Mouse (Mus musculus) right cerebral cortex, adult 18-20 months (tissue): Measurements from ENCODE around the gene Prmt2.

Experiments used
- DNase-seq: peaks from one replicate; pipeline ENCODE4 v3.0.0; 2022; ENCODE audit warnings: mixed read lengths

Gene Prmt2

DNA sequence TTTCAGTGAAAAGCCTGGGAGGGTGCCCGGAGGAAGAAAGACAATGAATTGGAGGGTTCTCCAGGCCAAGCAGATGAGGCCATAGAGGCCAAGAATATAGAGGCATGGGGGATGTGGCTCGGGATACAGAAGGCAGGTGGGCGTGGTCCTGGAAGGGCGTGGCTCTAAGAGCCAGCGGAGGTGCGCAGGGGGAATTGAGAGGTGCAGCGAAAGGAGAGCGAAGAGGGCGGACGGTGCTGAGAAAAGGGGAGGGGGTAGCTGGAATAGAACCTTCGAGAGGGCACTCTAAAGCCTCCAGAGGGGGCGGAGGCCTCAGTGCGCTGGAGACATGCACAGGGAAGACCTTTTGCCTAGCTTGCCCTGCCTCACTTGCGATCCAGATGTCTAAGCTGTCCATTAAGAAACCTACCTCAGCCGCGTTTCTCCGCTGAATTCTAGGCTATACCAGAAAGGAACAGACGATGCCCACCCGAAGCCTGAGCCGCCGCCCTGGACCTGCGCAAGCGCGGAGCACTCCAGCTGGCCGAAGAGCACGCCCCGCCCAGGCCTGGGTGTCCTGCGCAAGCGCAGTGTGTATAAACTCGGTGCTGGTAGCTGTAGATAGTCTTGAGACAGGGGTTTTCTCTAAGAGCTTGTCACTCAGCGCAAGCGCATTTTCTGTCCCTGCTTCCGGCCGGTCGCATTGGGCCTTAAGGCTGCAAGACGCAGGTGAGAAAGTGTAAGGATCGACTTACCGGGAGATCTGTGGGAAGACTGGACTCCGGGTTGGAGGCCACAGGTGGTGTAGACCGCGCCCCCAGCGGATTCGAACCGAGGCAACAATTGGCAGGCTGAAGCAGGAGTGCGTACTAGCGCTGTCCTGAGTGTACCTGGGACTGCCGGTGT, at the start of gene Prmt2:
Gene Prmt2 (minus strand): TSS at position 525 of the 885 bp plus-strand sequence.
- peak; percentile 93 for DNase-seq

DNA sequence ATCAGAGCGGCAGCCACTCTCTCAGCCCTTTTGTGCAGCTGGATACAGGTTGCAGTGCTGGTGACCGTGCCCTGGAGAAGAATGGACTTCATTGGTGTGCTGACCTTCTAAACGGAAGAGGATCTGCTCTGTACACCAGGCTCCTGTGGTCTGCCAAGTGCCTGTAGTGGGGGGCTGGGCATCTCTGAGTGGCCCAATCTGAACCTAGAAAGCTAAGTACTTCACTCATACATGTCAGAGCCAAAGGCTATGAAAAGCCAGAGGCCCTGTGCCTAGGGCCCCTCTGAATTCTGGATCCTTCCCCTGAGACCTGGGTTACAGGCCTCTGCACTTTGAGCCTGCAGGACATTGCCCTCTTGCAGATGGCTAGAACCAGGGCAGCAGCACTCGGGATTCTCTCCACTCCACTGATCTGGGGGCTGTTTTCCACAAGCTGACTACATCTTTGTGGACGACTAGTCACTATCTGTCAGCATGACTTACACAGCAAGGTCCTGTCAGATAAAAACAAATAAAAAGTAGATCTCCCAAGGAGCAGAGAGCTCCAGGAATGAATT, 41.0 kb upstream of the Prmt2 start:
- no peak for DNase-seq

DNA sequence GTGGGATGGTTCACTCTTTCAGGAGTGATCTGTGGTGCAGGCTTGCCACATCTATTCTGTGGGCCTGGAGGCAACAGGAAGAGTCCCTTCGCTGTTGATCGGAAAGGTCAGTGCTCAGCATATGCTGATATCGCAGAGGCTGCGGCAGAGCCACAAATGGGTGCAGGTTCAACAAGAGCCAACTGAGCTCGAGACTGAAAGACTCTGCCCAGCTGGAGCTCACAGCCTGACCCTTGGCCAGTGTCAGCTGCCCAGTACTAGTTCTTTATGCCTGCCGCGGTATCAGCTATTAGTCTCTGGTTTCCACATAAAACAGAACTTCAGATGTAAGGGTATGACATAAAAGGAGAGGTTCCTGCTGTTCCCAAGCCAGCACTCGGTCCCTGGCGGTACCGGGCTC, 37.6 kb upstream of the Prmt2 start:
- no peak for DNase-seq

DNA sequence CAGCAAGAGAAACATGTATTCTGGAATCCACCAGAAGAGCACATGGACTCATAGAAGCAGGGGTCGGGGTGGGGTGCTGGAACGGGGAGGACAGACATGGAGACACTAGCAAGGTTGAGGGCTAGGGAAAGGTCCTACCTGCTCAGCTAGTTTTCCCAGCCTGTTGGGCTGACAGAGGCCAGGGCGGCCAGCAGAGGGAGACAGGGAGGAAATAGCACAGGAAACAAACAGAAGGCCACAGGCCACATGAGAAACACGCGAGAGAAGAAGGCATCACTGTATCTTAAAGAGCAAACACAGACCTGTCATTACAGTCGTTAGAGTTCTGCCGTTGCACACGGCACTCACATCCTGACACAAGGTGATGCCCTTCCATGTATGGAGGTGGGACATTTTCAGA, 33.6 kb upstream of the Prmt2 start:
- peak; percentile 40 for DNase-seq

DNA sequence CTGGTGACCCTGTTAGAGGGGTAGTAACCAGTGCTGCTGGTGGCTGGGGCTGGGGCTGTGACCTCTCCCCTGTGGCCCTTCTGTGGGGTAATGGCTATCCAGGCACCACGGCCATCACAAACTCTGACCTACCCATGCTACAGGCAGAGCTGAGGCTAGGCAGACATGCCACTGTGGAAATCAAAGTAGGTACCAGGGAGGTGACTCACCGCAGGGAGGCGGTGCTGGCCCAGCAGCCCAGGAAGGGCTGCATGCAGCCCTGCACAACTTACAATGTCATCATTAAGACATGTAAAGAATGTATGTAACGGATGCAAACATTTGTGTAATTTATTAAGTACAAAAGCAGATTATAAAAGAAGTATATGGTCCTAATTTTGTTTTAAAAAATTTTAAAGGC, 24.8 kb upstream of the Prmt2 start:
- no peak for DNase-seq

DNA sequence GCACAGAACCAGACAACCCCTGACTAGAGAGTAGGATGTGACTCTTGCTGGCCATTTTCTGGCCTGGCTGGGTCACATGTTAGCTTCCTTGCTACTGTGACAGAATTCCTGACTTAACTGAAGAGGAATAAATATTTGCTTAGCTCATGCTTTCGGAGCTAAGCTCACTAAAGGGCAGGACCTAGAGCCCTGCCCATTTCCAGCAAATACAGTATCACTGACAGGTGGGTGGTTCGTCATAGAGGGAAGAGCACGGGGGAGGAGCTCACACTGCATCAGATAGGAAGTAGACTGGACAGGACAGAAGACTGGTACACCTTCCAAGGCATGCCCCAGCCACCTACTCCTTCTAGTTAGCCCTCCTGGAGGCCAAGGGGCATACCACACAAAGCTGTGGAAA, 23.8 kb upstream of the Prmt2 start:
- DNase-seq: no peak

- DNase-seq: peak; percentile 44
Measured at GRCm38 (mm10) chr10:76260358-76261059, 22.8 kb upstream of the Prmt2 start.

DNA sequence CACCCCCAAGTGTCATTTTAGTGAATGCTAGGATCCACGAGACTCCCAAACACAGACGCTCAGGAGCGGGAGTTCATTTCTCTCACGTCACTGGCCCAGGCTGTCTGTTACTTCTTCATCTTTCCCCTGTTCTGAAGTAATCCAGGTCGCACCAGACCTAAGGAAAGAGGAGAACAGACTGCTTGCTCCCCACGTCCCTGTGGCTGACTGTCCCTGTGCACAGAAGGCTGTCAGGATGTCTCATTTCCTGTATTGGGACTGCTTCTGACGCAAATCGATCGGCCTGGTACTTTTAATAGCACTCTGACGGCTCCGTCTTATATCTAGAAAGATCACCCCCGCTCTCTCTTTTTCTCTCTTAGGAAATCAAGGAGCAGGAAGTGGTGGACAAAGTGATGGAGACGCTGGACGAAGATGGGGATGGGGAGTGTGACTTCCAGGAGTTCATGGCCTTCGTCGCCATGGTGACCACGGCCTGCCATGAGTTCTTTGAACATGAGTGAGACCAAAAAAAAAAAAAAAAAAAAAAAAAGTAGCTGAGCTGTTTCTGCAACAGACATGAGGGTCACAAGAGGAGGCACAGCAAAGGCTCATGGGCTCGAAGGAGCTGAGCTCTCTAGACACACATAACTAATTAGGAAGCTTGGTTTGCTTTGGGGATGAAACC, 22.0 kb upstream of the Prmt2 start:
- peak; percentile 37 for DNase-seq

GRCm38 (mm10) chr10:76257719-76258390, 20.2 kb upstream of the Prmt2 start:
- DNase-seq: no peak

- no peak for DNase-seq
Measured at GRCm38 (mm10) chr10:76257231-76257630, 19.6 kb upstream of the Prmt2 start.

DNA sequence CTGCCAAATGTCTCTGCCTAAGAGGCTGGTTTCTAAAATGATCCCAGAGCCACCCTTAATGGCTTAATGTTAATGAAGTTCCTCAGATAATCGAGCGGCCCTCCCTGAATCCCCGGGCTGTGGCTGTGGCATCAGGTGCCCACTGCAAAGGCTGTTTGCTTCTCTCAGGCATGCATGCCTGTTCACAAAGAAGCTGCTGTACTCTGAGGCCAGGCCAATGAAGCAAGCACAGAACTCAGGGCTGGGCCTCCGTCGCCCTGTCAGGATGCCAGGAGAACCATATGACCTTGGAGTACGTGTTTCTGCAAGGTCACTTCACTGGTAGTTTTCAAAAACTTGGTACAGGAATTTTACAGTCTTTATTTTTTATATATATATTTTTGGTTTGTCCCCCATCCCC, 18.0 kb upstream of the Prmt2 start:
- DNase-seq: no peak

DNA sequence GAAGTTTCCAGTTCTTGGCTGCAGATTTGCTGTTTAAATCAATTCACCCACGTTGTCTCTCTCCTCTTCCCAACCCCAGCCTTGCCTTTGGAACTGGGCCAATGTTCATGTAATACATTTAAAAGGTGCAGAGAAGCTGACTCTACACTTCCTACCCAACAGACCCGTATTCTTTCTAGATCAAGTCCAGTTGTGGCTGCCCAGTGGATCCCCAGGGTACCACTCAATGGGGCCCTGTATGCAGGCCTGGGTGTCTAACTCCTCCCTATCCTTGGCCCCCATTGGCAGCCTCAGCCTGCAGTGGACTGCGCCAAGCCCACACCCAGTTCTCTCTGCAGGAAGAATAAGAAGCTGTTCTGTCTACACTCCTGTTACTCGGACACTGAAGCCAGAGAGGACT, 15.9 kb upstream of the Prmt2 start, which contains the start of gene S100b:
Gene S100b (plus strand): TSS at position 318 of the 400 bp plus-strand sequence.
- peak; percentile 55 for DNase-seq

- no peak for DNase-seq
Measured at GRCm38 (mm10) chr10:76253079-76253478, 15.4 kb upstream of the Prmt2 start.

DNA sequence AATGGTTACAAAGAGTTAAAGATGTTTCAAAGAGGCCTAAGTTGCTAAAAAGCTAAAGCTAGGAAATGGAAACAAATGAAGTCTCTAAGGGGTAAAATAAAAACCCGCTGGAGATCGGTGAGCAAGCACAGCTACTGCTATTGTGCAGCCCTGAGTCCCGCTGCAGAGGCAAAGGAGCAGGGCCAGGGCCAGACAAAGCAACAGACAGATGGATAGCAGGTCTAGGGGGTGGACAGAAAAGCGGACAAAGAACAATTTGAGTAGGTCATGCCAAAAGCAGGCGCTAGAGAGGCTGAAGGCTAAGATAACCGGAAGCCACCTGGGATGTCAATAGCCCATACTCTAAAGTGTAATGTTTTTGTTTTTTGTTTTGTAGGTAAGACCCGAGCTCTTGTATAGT, 13.2 kb upstream of the Prmt2 start:
- DNase-seq: no peak

DNA sequence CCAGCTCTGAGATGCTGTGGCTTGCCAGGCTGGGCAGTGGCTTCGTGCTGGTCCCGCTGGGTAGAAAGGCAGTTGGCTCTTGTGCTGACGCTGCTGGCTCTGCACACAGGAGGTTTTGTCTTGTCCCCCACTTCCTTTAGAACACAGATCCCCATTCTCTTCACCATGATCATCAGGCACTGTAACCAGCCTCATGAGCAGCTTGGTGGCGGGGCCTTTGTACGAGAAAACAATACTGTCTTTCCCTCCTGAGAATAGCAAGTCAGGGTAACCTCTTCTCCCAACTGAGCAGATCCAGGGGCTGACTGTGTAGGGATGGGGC, 10.9 kb upstream of the Prmt2 start:
- DNase-seq: no peak

DNA sequence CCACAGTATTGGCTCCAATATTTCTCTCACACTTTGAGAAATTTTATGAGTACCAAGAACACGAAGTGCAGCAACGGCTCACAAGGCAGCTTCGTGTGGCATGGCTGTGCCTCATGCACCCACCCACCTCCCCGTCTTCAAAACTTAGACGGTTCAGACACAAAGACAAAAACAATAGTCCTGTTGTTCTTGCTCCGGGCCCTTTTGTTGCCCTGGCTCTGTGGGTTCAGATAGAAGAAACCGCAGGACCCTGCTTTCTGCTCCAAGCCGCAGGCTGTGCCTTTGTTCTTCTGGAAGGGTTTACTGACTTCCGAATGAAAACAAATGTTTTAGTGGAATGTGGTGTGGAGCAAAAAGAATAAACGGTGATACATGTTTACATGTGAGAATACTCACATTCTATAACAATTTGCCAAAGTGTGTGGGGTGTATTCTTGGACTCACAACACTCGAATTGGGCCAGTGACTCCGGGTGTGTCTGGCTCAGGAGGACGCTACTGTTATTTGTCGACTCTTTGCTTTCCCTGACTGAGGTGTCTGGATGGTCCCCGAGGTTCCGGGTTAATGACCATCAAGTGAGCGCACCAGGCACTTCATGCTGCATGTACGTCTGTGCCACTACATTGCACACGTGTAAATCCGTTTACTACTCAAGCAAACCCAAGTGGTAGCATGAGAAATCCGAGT, 10.4 kb upstream of the Prmt2 start:
- DNase-seq: no peak

DNA sequence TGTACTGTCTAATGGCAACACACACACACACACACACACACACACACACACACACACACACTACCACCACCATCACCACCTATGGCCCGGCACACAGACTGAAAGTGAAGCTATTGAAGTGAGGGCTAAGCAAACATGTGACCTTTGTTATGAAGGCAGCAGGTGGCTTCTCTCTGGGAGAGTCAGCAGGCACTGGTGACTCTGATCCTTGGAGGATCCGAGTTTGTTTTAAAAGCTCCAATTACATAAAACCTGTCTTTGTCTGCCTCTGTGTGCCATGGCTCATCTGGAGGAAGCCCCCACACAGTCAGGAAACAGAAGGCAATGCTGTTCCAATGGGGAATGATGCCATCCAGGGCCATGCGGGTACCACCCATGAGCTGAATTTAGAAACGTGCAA, 8.9 kb upstream of the Prmt2 start:
- DNase-seq: no peak

DNA sequence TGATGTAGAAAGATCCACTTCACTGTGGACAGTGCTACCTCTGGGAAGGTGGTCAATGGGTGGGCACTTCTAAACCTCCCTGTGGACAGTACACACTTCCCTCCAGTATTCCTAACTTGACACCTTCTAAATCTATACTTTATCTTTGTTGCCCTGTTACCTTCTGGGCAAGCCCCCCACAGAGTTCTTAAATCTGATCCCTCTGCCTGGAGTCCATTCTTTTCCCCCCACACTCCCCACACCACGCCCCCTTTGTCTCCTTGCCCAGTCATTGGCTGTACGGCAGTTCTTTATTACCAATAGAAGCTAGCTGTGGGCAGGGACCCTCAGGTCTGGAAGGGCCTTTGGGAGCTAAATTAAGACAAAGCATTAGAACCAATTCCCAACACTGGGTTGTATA, 7.4 kb upstream of the Prmt2 start:
- no peak for DNase-seq

- no peak for DNase-seq
Measured at GRCm38 (mm10) chr10:76239401-76239800, 1.7 kb upstream of the Prmt2 start.

- no peak for DNase-seq
Measured at GRCm38 (mm10) chr10:76229627-76230026, 8.0 kb downstream of the Prmt2 start.

- no peak for DNase-seq
Measured at GRCm38 (mm10) chr10:76225944-76226343, 11.7 kb downstream of the Prmt2 start.

DNA sequence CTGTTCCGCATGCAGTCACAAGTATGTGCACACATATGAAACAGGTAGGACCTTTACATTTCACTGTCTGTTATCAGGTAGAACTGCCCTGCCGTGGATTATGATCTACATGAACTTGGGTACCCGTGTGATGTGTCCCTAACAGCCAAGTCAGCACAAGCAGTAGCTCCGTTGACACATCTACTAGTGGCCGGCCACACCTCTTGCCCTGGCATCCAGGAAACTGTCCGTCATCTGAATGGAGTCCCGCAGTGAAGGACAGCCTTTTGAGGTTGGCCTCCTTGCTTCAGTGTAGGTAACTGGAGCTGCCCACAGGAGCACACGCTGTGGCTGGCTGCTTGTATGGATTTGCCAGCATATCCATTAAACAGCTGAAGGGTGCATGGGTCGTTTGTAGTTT, 19.4 kb downstream of the Prmt2 start:
- DNase-seq: no peak
